Mouse (Mus musculus): ENCODE data around the gene Lrrc14b. TPM values are rescaled to one million over a fixed set of nuclear protein-coding genes. Genes with fewer than 3 reads are reported as not detected.

Lrrc14b gene
- total RNA-seq (2014; rRNA removed) (0.18 and 0.54 TPM in 2 replicates), polyA plus RNA-seq (2012; rRNA removed) (0.39 and 0.54 TPM in 2 replicates)

DNA sequence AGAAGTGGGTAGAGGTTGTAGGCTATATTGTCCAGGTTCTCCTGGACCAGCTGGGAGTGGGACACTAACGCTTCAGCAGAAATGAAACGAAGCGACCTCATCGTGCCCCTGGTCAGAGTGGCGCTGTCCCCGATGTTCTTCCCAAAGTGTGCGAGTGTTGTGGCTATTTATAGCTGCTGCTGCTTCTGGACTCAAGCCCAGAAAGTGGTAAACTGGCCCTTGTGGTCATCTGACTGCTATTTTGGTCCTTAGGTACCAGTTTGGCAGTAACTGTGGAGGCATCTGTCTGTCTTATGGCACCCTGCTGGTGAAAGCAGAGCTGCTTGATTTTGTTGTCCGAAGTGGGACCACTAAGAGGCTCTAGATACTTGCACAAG lies at the start of gene Lrrc14b:
Gene Lrrc14b, minus strand, starts transcription at position 147 of the 377 bp plus-strand sequence.
- TF ChIP-seq CTCF (IDR thresholded peaks at IDR 0.05; ENCODE audit: low read depth, low read length), result no peak
- H3K79me2 ChIP-seq (ENCODE audit: control insufficient read depth, insufficient read depth, low read length), result no peaks in the 10 kb centered on the region
- no peaks in the 10 kb centered on the region for H3K27me3 ChIP-seq (ENCODE audit: control insufficient read depth, insufficient read depth, low read length)
- H3K36me3 ChIP-seq (ENCODE audit: control insufficient read depth, insufficient read depth, low read length), result peaks cover 6% of the 10 kb centered on the region
- WGBS, result 13% methylated on average over 8 of the region's 8 CpGs
- H3K4me1 ChIP-seq (ENCODE audit: control insufficient read depth, insufficient read depth, low read length), result peaks cover 7% of the 10 kb centered on the region; the same call in 1 of the 2 replicates
- DNase-seq (ENCODE audit: extremely low read depth, low read depth, low spot score), result peak; percentile 74
- peak within 1 kb of the TSS; percentile 1; the same call in 1 of the 2 replicates for H3K27ac ChIP-seq (replicated peaks; ENCODE audit: insufficient read depth, low read depth, low read length)
- peak within 1 kb of the TSS; percentile 19; the same call in 1 of the 2 replicates for H3K4me3 ChIP-seq (ENCODE audit: insufficient read depth, low read depth, low read length)
- H3K9ac ChIP-seq (ENCODE audit: low read depth, low read length), result peak within 1 kb of the TSS; percentile 10; the same call in 1 of the 2 replicates

DNA sequence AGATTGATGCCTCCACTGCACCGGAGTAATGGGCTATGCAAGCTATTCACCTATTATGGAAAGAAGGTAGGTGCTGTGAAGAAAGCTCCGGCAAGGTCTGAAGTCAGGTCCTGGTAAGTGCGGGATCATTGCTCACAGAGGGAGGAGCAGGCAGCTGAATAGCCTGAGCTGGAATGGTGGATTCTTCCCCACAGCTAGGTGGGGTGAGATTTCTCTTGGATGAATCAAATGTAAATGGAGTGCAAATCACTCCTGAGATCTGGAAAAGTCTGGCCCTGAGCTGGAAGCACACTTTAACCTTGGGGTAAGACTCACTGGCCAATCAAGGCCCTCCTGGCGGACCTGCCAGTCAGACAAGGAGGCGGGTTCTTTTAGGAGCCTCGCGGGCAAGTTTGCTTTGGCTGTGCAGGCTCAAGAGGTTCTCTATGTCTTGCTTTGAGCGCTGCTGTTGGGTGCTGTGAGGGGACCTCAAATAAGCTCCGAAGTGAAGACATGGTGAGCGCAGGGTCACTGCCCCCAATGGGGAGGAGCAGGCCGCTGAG lies 35.6 kb upstream of the Lrrc14b start, which contains the start of gene Ftl1-ps1:
Gene Ftl1-ps1, plus strand, starts transcription at position 397 of the 542 bp plus-strand sequence.
- Histone ChIP-seq H3K9ac (ENCODE audit: low read depth, low read length) (no peak within 1 kb of the TSS), H3K27ac (replicated peaks; ENCODE audit: insufficient read depth, low read depth, low read length) (no peak within 1 kb of the TSS), H3K79me2 (ENCODE audit: control insufficient read depth, insufficient read depth, low read length) (no peaks in the 10 kb centered on the region), H3K4me1 (ENCODE audit: control insufficient read depth, insufficient read depth, low read length) (no peaks in the 10 kb centered on the region), H3K36me3 (ENCODE audit: control insufficient read depth, insufficient read depth, low read length) (no peaks in the 10 kb centered on the region), H3K27me3 (ENCODE audit: control insufficient read depth, insufficient read depth, low read length) (no peaks in the 10 kb centered on the region), H3K4me3 (ENCODE audit: insufficient read depth, low read depth, low read length) (no peak within 1 kb of the TSS)
- peak; percentile 51 for DNase-seq (ENCODE audit: extremely low read depth, low read depth, low spot score)
- TF ChIP-seq CTCF (IDR thresholded peaks at IDR 0.05; ENCODE audit: low read depth, low read length) (no peak), POLR2A (IDR thresholded peaks at IDR 0.05; ENCODE audit: extremely low read depth, insufficient read depth, low read length) (no peak)
- WGBS, result 26% methylated on average over 11 of the region's 11 CpGs

DNA sequence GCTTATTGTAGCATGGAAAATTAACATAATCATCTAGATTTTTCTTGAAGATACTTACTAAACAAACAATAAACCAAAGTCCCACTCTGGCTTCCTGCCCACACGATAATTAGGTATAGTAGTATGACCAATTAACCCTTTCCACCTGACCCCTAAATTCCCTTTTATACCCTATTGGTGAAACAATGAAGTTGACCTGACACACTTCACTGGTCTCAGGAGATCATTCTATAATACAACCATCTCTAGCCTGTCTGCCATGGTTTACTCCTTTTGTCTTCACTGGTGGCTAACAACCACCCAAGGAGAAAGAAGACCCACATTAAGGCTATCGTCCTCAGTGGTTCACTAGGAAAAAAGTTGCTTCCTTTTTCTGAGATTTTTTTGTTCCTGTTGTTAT lies 27.4 kb upstream of the Lrrc14b start:
- H3K4me1 ChIP-seq (ENCODE audit: control insufficient read depth, insufficient read depth, low read length), result no peaks in the 10 kb centered on the region
- DNase-seq (ENCODE audit: extremely low read depth, low read depth, low spot score), result no peak
- 68% methylated on average over 2 of the region's 2 CpGs for WGBS
- no peaks in the 10 kb centered on the region for H3K79me2 ChIP-seq (ENCODE audit: control insufficient read depth, insufficient read depth, low read length)
- no peak overlapping the region for H3K9ac ChIP-seq (ENCODE audit: low read depth, low read length)
- no peak overlapping the region for H3K4me3 ChIP-seq (ENCODE audit: insufficient read depth, low read depth, low read length)
- no peaks in the 10 kb centered on the region for H3K36me3 ChIP-seq (ENCODE audit: control insufficient read depth, insufficient read depth, low read length)
- no peaks in the 10 kb centered on the region for H3K27me3 ChIP-seq (ENCODE audit: control insufficient read depth, insufficient read depth, low read length)
- no peak overlapping the region for H3K27ac ChIP-seq (replicated peaks; ENCODE audit: insufficient read depth, low read depth, low read length)
- TF ChIP-seq CTCF (IDR thresholded peaks at IDR 0.05; ENCODE audit: low read depth, low read length) (no peak), POLR2A (IDR thresholded peaks at IDR 0.05; ENCODE audit: extremely low read depth, insufficient read depth, low read length) (no peak)

DNA sequence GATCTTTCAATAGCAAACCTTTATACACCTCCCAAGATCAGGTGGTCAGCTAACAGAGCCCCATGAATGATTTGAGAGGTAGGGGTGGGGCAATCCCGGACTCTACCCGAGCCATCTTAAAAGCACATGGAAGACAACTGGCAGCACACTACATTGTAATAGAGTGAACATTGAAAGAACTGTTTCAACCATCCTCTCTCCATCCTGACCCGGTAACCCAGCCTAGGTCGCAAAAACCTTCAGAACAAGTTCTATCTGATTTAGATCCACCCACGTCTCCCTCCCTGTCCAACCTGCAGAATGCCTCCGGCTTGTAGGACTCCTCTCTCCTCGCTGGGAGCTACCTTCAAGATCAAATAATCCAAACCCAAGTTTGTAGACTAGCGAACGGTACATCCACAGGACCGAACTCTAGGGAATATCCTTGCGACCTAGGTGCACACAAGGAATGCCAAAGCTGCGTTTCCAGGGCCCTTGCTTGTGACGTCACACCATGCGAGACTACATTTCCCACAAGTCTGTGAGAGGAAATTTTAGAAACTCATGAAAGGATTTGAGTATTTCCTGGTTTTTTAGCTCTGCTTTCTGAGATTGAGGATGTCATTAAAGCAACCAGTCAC lies 26.7 kb upstream of the Lrrc14b start, which contains the start of gene Zfp72:
Gene Zfp72, minus strand, starts transcription at position 466 of the 620 bp plus-strand sequence.
- no peaks in the 10 kb centered on the region for H3K79me2 ChIP-seq (ENCODE audit: control insufficient read depth, insufficient read depth, low read length)
- H3K27me3 ChIP-seq (ENCODE audit: control insufficient read depth, insufficient read depth, low read length), result no peaks in the 10 kb centered on the region
- H3K36me3 ChIP-seq (ENCODE audit: control insufficient read depth, insufficient read depth, low read length), result no peaks in the 10 kb centered on the region
- H3K27ac ChIP-seq (replicated peaks; ENCODE audit: insufficient read depth, low read depth, low read length), result no peak within 1 kb of the TSS
- 1% methylated on average over 14 of the region's 14 CpGs for WGBS
- peak within 1 kb of the TSS; percentile 52 for H3K9ac ChIP-seq (ENCODE audit: low read depth, low read length)
- peak; percentile 87 for DNase-seq (ENCODE audit: extremely low read depth, low read depth, low spot score)
- no peaks in the 10 kb centered on the region for H3K4me1 ChIP-seq (ENCODE audit: control insufficient read depth, insufficient read depth, low read length)
- peak within 1 kb of the TSS; percentile 60 for H3K4me3 ChIP-seq (ENCODE audit: insufficient read depth, low read depth, low read length)
- TF ChIP-seq POLR2A (IDR thresholded peaks at IDR 0.05; ENCODE audit: extremely low read depth, insufficient read depth, low read length), result no peak
- no peak for TF ChIP-seq CTCF (IDR thresholded peaks at IDR 0.05; ENCODE audit: low read depth, low read length)

DNA sequence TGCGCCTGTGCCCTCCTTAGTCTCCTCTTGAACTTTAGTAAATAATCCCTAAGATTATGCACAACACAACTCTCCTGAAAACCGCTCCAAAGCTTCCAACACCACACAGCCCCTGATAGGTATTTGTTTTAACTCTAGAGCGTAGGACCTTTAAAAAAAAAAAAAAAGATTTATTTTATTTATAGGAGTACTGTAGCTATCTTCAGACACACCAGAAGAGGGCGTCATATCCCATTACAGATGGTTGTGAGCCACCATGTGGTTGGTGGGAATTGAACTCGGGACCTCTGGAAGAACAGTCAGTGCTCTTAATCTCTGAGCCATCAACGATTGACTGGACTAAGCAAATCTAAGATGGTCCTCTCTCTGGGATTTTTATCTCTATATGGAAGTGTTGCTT lies 25.9 kb upstream of the Lrrc14b start:
- Histone ChIP-seq H3K36me3 (ENCODE audit: control insufficient read depth, insufficient read depth, low read length) (no peaks in the 10 kb centered on the region), H3K4me3 (ENCODE audit: insufficient read depth, low read depth, low read length) (no peak overlapping the region), H3K9ac (ENCODE audit: low read depth, low read length) (no peak overlapping the region), H3K4me1 (ENCODE audit: control insufficient read depth, insufficient read depth, low read length) (no peaks in the 10 kb centered on the region), H3K79me2 (ENCODE audit: control insufficient read depth, insufficient read depth, low read length) (no peaks in the 10 kb centered on the region), H3K27ac (replicated peaks; ENCODE audit: insufficient read depth, low read depth, low read length) (no peak overlapping the region), H3K27me3 (ENCODE audit: control insufficient read depth, insufficient read depth, low read length) (no peaks in the 10 kb centered on the region)
- 64% methylated on average over 6 of the region's 6 CpGs for WGBS
- DNase-seq (ENCODE audit: extremely low read depth, low read depth, low spot score), result no peak
- TF ChIP-seq CTCF (IDR thresholded peaks at IDR 0.05; ENCODE audit: low read depth, low read length), result no peak
- TF ChIP-seq POLR2A (IDR thresholded peaks at IDR 0.05; ENCODE audit: extremely low read depth, insufficient read depth, low read length), result no peak

DNA sequence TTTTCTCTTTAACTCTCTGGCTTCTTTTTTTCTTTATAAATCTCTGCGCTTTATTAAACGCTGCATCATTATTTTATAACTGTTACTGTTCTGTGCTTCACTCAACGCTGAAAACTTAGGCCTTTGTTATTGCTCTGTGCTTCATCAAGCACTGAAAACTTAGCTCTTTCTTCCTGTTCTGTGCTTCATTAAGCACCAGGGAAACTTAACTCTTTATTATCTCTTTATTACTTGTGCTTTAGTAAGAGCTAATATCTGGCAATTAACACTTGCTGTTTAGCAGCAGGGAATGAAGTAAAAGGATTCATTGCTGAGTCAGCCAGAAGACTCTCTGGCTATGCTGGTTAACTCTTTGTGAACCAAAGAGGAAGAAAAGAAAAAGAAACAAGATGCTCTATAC lies 18.5 kb upstream of the Lrrc14b start:
- TF ChIP-seq CTCF (IDR thresholded peaks at IDR 0.05; ENCODE audit: low read depth, low read length) (no peak), POLR2A (IDR thresholded peaks at IDR 0.05; ENCODE audit: extremely low read depth, insufficient read depth, low read length) (no peak)
- H3K4me1 ChIP-seq (ENCODE audit: control insufficient read depth, insufficient read depth, low read length), result no peaks in the 10 kb centered on the region
- WGBS, result 83% methylated on average over 3 of the region's 3 CpGs
- H3K4me3 ChIP-seq (ENCODE audit: insufficient read depth, low read depth, low read length), result no peak overlapping the region
- no peak overlapping the region for H3K27ac ChIP-seq (replicated peaks; ENCODE audit: insufficient read depth, low read depth, low read length)
- no peaks in the 10 kb centered on the region for H3K27me3 ChIP-seq (ENCODE audit: control insufficient read depth, insufficient read depth, low read length)
- DNase-seq (ENCODE audit: extremely low read depth, low read depth, low spot score), result no peak
- no peak overlapping the region for H3K9ac ChIP-seq (ENCODE audit: low read depth, low read length)
- no peaks in the 10 kb centered on the region for H3K79me2 ChIP-seq (ENCODE audit: control insufficient read depth, insufficient read depth, low read length)
- H3K36me3 ChIP-seq (ENCODE audit: control insufficient read depth, insufficient read depth, low read length), result peaks cover 6% of the 10 kb centered on the region
